Mouse (Mus musculus): ENCODE measurements around the gene Clcc1. TPM values are rescaled to one million over a fixed set of nuclear protein-coding genes. Genes with fewer than 3 reads are reported as not detected.

The Clcc1 gene
- polyA plus RNA-seq, 1 experiment from 2014 or later: 51.4 TPM

DNA sequence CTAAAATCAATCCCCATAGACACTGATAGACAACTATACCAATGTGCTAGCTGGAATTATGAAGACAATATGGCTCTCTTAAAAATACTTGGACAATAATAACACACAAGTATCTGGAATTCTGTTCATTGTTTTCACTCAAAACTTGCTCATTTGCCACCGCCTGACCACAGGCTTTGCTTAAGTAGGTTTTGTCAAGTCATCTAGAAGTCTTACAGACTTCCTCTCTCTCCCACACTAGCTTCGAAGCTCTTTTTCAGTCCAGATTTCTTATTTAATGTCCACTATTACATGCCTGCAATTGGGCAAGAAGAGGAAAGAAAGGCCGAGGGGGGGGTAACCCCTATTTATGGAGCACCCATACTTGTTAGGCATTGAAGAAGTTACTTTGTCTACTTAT is 74.1 kb downstream of the Clcc1 start:
- Histone ChIP-seq H3K4me3 (ENCODE audit: low read depth, low read length) (no peak overlapping the region), H3K27ac (ENCODE audit: low read depth, low read length) (no peak overlapping the region), H3K4me2 (ENCODE audit: low read length) (no peak overlapping the region), H3K9me3 (replicated peaks; ENCODE audit: control insufficient read depth, low read length) (no peaks in the 10 kb centered on the region), H3K36me3 (ENCODE audit: control insufficient read depth, insufficient read depth, low read length) (no peaks in the 10 kb centered on the region), H3K9ac (ENCODE audit: low read length) (no peak overlapping the region), H3K27me3 (replicated peaks; ENCODE audit: control insufficient read depth, insufficient read depth, low read length) (no peaks in the 10 kb centered on the region), H3K4me1 (ENCODE audit: control insufficient read depth, insufficient read depth, low read length) (no peaks in the 10 kb centered on the region)
- DNase-seq (ENCODE audit: low spot score) (no peak), ATAC-seq (no peak)
- WGBS: 88% methylated on average over 3 of the region's 3 CpGs

Other genes starting within 250 kb of the Clcc1 start
- 38.4 and 39.9 TPM in 2 replicates for gene Celsr2, start 238.4 kb upstream of the Clcc1 start, polyA plus RNA-seq (2014; fragmentation: Nextera tagmentation; extraction: Ambion mirVana)
- gene Sars, start 208.7 kb upstream of the Clcc1 start, polyA plus RNA-seq (2014; fragmentation: Nextera tagmentation; extraction: Ambion mirVana): 227 and 241 TPM in 2 replicates
- gene 1700013F07Rik, start 119.8 kb upstream of the Clcc1 start, polyA plus RNA-seq (2014; fragmentation: Nextera tagmentation; extraction: Ambion mirVana): 1.3 and 2.0 TPM in 2 replicates
- 8.7 and 12.2 TPM in 2 replicates for gene 5330417C22Rik, start 117.4 kb upstream of the Clcc1 start, polyA plus RNA-seq (2014; fragmentation: Nextera tagmentation; extraction: Ambion mirVana)
- 56.3 and 62.0 TPM in 2 replicates for gene Tmem167b, start 91.4 kb upstream of the Clcc1 start, polyA plus RNA-seq (2014; fragmentation: Nextera tagmentation; extraction: Ambion mirVana)
- 51.8 and 54.1 TPM in 2 replicates for gene Taf13, start 82.2 kb upstream of the Clcc1 start, polyA plus RNA-seq (2014; fragmentation: Nextera tagmentation; extraction: Ambion mirVana)
- 87.8 and 112 TPM in 2 replicates for gene Wdr47, start 62.6 kb upstream of the Clcc1 start, polyA plus RNA-seq (2014; fragmentation: Nextera tagmentation; extraction: Ambion mirVana)
- gene Gpsm2, start 68.4 kb downstream of the Clcc1 start, polyA plus RNA-seq (2014; fragmentation: Nextera tagmentation; extraction: Ambion mirVana): 37.2 and 44.8 TPM in 2 replicates
- not detected in 2 replicates for gene Aknad1, start 85.7 kb downstream of the Clcc1 start, polyA plus RNA-seq (2014; fragmentation: Nextera tagmentation; extraction: Ambion mirVana)
- gene Stxbp3, start 186.6 kb downstream of the Clcc1 start, polyA plus RNA-seq (2014; fragmentation: Nextera tagmentation; extraction: Ambion mirVana): 13.8 and 14.0 TPM in 2 replicates
- 0.07 TPM in 1 of 2 replicates, not detected in the other for gene Fndc7, start 236.1 kb downstream of the Clcc1 start, polyA plus RNA-seq (2014; fragmentation: Nextera tagmentation; extraction: Ambion mirVana)